Mouse (Mus musculus) C2C12 (cell line): ENCODE results near the gene Tcf12.

Experiments used
- CEBPB ChIP-seq: IDR thresholded peaks from one replicate; pipeline ENCODE4 v1.6.1; 2011; ENCODE audit warnings: low read depth, mild to moderate bottlenecking, control low read depth, moderate library complexity
- CTCF ChIP-seq: IDR thresholded peaks from one replicate; pipeline ENCODE4 v1.5.1; 2011; ENCODE audit not compliant: control insufficient read depth, insufficient read depth, insufficient read length
- FOSL1 ChIP-seq: IDR thresholded peaks from one replicate; pipeline ENCODE4 v1.8.0; 2011; ENCODE audit warnings: mild to moderate bottlenecking, low read length; ENCODE audit not compliant: poor library complexity, insufficient read depth, severe bottlenecking
- MAX ChIP-seq: IDR thresholded peaks from one replicate; pipeline ENCODE4 v1.6.1; 2011; ENCODE audit warnings: mild to moderate bottlenecking, control low read depth
- MYOG ChIP-seq: IDR thresholded peaks from one replicate; pipeline ENCODE4 v1.6.1; 2011; ENCODE audit not compliant: control insufficient read depth, insufficient read length; ENCODE audit errors: extremely low read depth
- USF1 ChIP-seq: IDR thresholded peaks from one replicate; pipeline ENCODE4 v1.6.1; 2011; ENCODE audit warnings: low read depth, mild to moderate bottlenecking, control low read depth, moderate library complexity

DNA sequence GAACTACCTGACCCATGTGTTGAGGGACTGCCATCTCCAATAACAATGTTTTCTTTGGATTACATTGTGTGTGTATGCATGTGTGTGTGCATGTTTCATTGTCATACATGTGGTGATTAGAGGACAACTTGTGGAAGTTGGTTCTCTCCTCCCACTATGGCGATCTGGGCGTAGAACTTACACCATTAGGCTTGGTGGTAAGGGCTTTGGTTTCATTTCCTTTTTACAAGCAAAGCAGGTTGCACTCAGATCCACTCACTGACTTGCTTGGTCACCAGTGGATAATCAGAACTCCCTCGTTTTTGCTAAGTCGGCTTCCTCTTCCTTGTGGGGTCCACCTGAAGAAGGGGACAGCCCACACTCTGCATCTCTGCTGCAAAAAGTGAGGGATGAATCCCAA is 277.0 kb downstream of the Tcf12 start:
- TF ChIP-seq CTCF (no peak), CEBPB (no peak), USF1 (no peak), MAX (no peak), MYOG (no peak), FOSL1 (no peak)
